Mouse (Mus musculus) midbrain, postnatal 0 days (tissue): ENCODE data around the gene Xrcc4. TPM values are rescaled to one million over a fixed set of nuclear protein-coding genes. Genes with fewer than 3 reads are reported as not detected.
"Not testable (repeated sequence)": the region's sequence is repeated elsewhere in the genome, so short reads cannot be mapped to it uniquely, and the experiment has no call there.

Experiments
- ATAC-seq: fragments of 200-750 bp; cut with Nextera tagmentation; 2 replicates; pipeline ENCODE4 v1.8.0; 2017; ENCODE audit warnings: moderate number of reproducible peaks, mild to moderate bottlenecking, moderate TSS enrichment, moderate library complexity; ENCODE audit not compliant: low FRiP score
- DNase-seq: peaks from one replicate; pipeline ENCODE4 v3.0.0-alpha.2; 2015; ENCODE audit warnings: low spot score
- H3K27ac ChIP-seq: fragments of 300-500 bp; sonication (generic); 2 replicates; pipeline ENCODE4 v1.5.1; 2014; ENCODE audit warnings: low read depth, mild to moderate bottlenecking, low read length, mixed read lengths
- H3K27me3 ChIP-seq: fragments of 300-500 bp; sonication (generic); 2 replicates; pipeline ENCODE4 v1.6.1; 2014; ENCODE audit warnings: low read length, control low read depth, mixed read lengths; ENCODE audit not compliant: insufficient read depth
- H3K36me3 ChIP-seq: fragments of 300-500 bp; sonication (generic); 2 replicates; pipeline ENCODE4 v1.6.1; 2014; ENCODE audit warnings: low read length, control low read depth, mixed read lengths; ENCODE audit not compliant: insufficient read depth
- H3K4me1 ChIP-seq: fragments of 300-500 bp; sonication (generic); 2 replicates; pipeline ENCODE4 v1.6.1; 2014; ENCODE audit warnings: mild to moderate bottlenecking, control low read depth, antibody characterized with exemption, low read length, mixed read lengths; ENCODE audit not compliant: insufficient read depth
- H3K4me2 ChIP-seq: fragments of 300-500 bp; sonication (generic); 2 replicates; pipeline ENCODE4 v1.6.1; 2014; ENCODE audit warnings: low read depth, mild to moderate bottlenecking, low read length, mixed read lengths; ENCODE audit not compliant: poor library complexity, severe bottlenecking
- H3K4me3 ChIP-seq: fragments of 300-500 bp; sonication (generic); 2 replicates; pipeline ENCODE4 v1.5.1; 2014; ENCODE audit warnings: low read depth, mild to moderate bottlenecking, low read length, moderate library complexity
- H3K9ac ChIP-seq: fragments of 300-500 bp; sonication (generic); replicated peaks from 2 replicates; pipeline ENCODE4 v1.6.1; 2014; ENCODE audit warnings: mild to moderate bottlenecking, low read length, moderate library complexity, mixed read lengths; ENCODE audit not compliant: poor library complexity, severe bottlenecking
- H3K9me3 ChIP-seq: fragments of 300-500 bp; sonication (generic); 2 replicates; pipeline ENCODE4 v1.6.1; 2016; ENCODE audit warnings: low read length, control low read depth
- CTCF ChIP-seq: IDR thresholded peaks from 2 replicates; pipeline ENCODE4 v1.5.1; 2016; ENCODE audit warnings: antibody characterized with exemption, mild to moderate bottlenecking
- WGBS: fragments of 180-500 bp; shearing (Covaris S2); extraction: QIAGEN DNeasy Blood & Tissue Kit; methylation state at CpG from one replicate; pipeline ENCODE4 v1.1.7; 2014; 5-methylcytosine and 5-hydroxymethylcytosine counted together
- polyA plus RNA-seq: library from polyadenylated mRNA; unstranded; fragments of >200 nt; fragmentation: Nextera tagmentation; extraction: Ambion mirVana; gene quantifications from 2 replicates; pipeline ENCODE4 v1.2.1, GENCODE M21; 2015
- total RNA-seq: library from RNA; depleted of rRNA; stranded (reverse); fragments of >200 nt; gene quantifications from 2 replicates; pipeline ENCODE4 v1.2.3, GENCODE M21; 2014; rRNA removed

The Xrcc4 gene
- total RNA-seq (14.7 and 16.6 TPM in 2 replicates), polyA plus RNA-seq (16.5 and 19.1 TPM in 2 replicates)

DNA sequence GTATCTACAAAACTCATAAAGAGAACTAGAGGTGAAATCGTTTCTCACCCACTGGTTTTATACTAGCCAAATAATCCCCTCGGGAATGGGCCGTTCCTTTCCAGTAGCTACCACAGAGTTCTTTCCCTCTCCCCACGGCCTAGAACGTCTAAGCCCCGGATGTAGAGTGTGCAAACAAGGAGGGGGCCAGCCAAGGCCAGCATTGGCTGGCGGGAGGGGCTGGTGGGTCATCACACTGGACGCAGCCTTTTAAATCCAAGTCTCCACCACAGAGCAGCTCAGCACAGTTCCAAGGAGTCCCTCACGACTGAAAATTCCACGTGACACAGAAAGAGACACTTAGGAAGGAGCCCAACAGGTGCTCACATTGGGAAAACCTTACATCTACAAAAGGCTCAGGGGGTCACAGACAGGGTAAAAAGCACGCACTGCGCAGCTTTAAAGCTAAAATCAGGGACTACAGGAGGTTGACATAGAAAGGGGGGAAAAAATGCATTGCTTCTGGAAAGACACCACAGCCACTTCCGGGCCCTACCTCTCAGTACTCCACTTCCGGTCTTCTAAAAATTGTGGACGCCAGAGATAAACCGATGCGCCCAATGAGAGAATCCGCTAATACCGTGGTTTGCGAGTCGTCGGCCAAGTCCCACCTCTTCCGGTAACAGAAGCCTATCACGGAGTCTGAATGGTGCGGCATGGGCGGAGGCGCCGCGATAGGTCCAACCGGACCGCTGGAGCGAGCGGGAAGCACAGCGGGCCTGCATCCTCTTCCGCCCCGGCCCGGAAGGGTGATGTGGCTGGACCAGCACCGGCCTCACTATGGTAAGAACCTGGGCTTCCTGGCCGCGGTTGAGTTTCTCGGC is at the start of gene Xrcc4, which contains the start of gene Tmem167:
Gene Xrcc4, minus strand, starts transcription at position 647 of the 863 bp plus-strand sequence.
Gene Tmem167, plus strand, starts transcription at position 162 of the 863 bp plus-strand sequence.
- peaks cover 3% of the 10 kb centered on the region; the same call in 1 of the 2 replicates for H3K4me1 ChIP-seq
- H3K4me2 ChIP-seq: peak within 1 kb of the TSS; percentile 71
- H3K27ac ChIP-seq: peak within 1 kb of the TSS; percentile 81
- no peaks in the 10 kb centered on the region for H3K36me3 ChIP-seq
- no peaks in the 10 kb centered on the region for H3K9me3 ChIP-seq
- peak; percentile 99 for DNase-seq
- TF ChIP-seq CTCF: no peak
- no peaks in the 10 kb centered on the region for H3K27me3 ChIP-seq
- peak within 1 kb of the TSS; percentile 86 for H3K4me3 ChIP-seq
- WGBS: 1% methylated on average over 41 of the region's 41 CpGs
- peak; percentile 100 for ATAC-seq
- H3K9ac ChIP-seq: peak within 1 kb of the TSS; percentile 91

DNA sequence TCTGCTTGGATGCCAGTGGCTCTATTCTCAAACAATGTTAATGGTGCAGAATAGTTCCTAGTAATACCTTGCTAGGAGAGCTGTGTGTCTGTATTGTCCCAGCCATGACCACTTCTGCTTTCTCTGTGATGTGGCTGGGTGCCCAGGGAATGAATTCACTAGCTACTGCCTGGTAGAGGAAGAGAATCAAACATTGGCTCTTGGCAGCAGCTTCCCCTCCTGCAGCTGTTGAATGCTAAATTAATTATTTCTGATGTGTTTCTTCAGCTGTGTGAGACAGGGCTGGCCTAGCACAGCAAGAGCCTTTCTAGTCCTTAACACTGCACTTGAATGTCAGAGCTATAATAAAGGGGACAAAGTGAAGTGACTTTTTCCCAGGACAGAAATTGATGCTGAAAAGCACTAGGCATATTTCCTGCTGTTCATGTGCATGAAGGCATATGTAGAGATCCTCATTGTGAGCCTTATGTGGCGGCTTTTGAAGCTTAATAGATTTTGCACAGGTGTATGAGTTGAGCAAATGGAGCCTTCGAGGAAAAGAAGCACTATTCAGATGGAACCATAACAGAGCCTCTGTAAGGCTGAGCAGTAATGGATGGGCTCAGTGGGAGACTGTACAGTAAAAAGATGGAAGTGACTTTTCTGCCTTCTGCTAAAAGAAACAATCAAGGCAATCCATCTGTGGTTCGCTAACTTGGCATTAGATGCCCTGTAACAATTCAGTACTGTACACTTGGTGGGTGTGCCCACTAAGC is 46.9 kb upstream of the Xrcc4 start:
- Histone ChIP-seq H3K9ac (no peak overlapping the region), H3K27ac (no peak overlapping the region), H3K4me3 (no peak overlapping the region), H3K9me3 (no peaks in the 10 kb centered on the region), H3K36me3 (no peaks in the 10 kb centered on the region), H3K4me2 (no peak overlapping the region), H3K4me1 (no peaks in the 10 kb centered on the region), H3K27me3 (no peaks in the 10 kb centered on the region)
- no peak for TF ChIP-seq CTCF
- DNase-seq (peak; percentile 91), ATAC-seq (peak; percentile 80)
- WGBS: 61% methylated on average over 3 of the region's 3 CpGs

DNA sequence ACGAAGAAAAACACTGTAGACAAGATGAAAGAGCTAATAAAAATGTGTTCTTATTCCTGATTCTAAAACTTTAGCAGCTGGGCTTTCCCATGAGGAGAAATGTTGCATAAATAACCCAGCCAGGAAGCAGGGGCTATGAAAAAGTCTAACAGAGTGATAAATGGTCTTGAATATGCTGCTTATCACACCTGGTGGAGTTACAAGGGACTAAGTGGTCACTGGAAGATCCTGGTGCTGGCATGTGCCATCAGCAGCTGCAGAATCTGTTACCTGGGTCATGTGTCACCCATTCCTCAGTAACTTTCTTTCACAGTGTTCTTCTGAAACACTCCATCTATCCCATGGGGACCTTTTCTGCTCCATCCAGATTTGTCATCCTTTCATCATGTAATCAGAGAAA is 22.3 kb upstream of the Xrcc4 start:
- DNase-seq: no peak
- Histone ChIP-seq H3K27me3 (no peaks in the 10 kb centered on the region), H3K9ac (no peak overlapping the region), H3K4me2 (no peak overlapping the region), H3K9me3 (no peaks in the 10 kb centered on the region), H3K27ac (no peak overlapping the region), H3K36me3 (no peaks in the 10 kb centered on the region), H3K4me3 (no peak overlapping the region), H3K4me1 (no peaks in the 10 kb centered on the region)
- TF ChIP-seq CTCF: no peak
- no peak for ATAC-seq
- WGBS: 89% methylated on average over 1 of the region's 1 CpGs

DNA sequence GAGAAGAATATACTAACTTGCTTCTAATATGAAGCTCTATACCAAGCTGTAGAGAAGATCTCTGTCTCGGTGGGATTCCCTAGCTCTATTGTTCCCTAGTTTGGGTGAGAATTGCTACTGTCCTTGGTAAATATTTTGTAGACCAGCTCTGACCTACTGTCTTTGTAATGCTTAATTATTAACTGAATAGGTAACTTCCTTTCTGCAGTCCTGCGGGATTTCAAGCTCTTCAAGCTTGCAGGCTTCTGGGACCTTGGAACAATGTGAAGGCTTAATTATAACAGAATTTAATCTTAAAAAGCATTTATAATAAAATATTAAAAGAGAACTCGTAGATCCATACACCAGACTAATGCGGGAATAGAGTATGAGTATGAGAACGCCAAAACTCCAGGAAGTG is 19.3 kb upstream of the Xrcc4 start:
- H3K36me3 ChIP-seq, H3K4me3 ChIP-seq, DNase-seq, H3K27me3 ChIP-seq, H3K4me1 ChIP-seq, ATAC-seq, H3K4me2 ChIP-seq, H3K9me3 ChIP-seq, H3K27ac ChIP-seq, H3K9ac ChIP-seq: not testable (repeated sequence)
- 95% methylated on average over 5 of the region's 5 CpGs for WGBS

- H3K9ac ChIP-seq: no peak overlapping the region
- no peak overlapping the region for H3K4me2 ChIP-seq
- WGBS: 97% methylated on average over 7 of the region's 7 CpGs
- H3K4me1 ChIP-seq: no peaks in the 10 kb centered on the region
- no peaks in the 10 kb centered on the region for H3K27me3 ChIP-seq
- TF ChIP-seq CTCF: no peak
- no peak for DNase-seq
- no peak for ATAC-seq
- no peaks in the 10 kb centered on the region for H3K9me3 ChIP-seq
- peaks cover 10% of the 10 kb centered on the region for H3K36me3 ChIP-seq
- no peak overlapping the region for H3K27ac ChIP-seq
- no peak overlapping the region for H3K4me3 ChIP-seq
Observed at GRCm38 (mm10) chr13:90106139-90106538, 16.7 kb upstream of the Xrcc4 start.

DNA sequence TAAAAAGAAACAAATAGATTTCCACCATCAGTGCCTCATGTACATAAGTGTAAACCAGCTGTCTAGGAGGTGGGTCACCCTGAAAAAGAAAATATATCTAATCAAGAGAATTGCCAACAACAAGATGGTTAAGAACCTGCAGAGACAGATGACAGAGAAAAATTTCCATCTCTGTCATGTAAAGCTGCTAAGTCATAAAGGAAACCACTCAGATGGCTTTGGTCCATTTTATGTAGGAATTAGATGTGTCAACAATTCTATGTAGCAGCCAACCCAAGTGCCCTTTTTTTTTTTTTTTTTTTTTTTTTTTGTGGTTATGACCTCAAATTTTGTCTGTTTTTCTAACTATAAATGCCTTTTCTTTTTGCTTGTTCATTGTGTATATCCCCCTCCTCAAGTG is 12.1 kb upstream of the Xrcc4 start:
- H3K9ac ChIP-seq: no peak overlapping the region
- DNase-seq (no peak), ATAC-seq (no peak)
- peaks cover 10% of the 10 kb centered on the region for H3K36me3 ChIP-seq
- no peak overlapping the region for H3K27ac ChIP-seq
- no peak overlapping the region for H3K4me2 ChIP-seq
- no peaks in the 10 kb centered on the region for H3K9me3 ChIP-seq
- H3K4me1 ChIP-seq: no peaks in the 10 kb centered on the region
- no peaks in the 10 kb centered on the region for H3K27me3 ChIP-seq
- TF ChIP-seq CTCF: no peak
- no peak overlapping the region for H3K4me3 ChIP-seq
